Comparison of ENCODE assay signal across 12 mouse cellular contexts in the genomic region with DNA sequence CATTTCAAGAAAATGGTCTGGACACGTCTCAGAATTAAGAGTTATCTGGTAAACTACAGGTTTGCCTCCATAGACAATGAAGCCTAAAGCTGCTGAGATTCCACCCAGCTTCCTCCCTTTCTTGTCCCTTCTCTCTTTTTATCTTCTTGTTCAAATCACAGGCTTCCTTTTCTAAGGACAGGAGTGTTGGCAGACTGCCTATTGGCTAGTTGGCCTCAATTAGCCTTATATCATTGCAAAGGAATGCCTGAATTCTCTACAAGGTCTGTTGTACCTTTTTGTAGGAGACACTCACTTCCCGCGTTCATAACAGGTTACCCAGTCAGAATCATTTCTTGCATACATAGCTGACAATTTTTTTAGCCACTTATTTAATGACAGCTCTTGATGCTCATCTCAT. TPM values are rescaled to one million over a fixed set of nuclear protein-coding genes. Genes with fewer than 3 reads are reported as not detected.
DNase-seq lines count a peak whose midpoint lies in the region; ATAC-seq lines count a peak whose summit lies in the region.
"Had no signal": no experiment of that assay in that cellular context is flagged by ENCODE, and none has a peak within 500 bp of the region (broad histone marks: within the 10 kb centered on the region; RNA-seq: fewer than 3 reads in every experiment).

No protein-coding gene starts in this region.

- H3K4me1 ChIP-seq in heart, embryonic 10.5 days: peaks cover 44% of the 10 kb centered on the region
- H3K4me1 ChIP-seq in neural tube, embryonic 13.5 days (replicated peaks): peaks cover 59% of the 10 kb centered on the region
- H3K4me1 ChIP-seq in neural tube, embryonic 15.5 days: peaks cover 34% of the 10 kb centered on the region
- H3K4me1 ChIP-seq in heart, embryonic 12.5 days (replicated peaks): peaks cover 60% of the 10 kb centered on the region

- H3K27me3 ChIP-seq in heart, embryonic 10.5 days (ENCODE audit: insufficient read depth, poor library complexity, severe bottlenecking): no peaks in the 10 kb centered on the region
- no peaks in the 10 kb centered on the region for H3K27me3 ChIP-seq in neural tube, embryonic 13.5 days
- no peaks in the 10 kb centered on the region for H3K27me3 ChIP-seq in neural tube, embryonic 15.5 days (replicated peaks)
- H3K27me3 ChIP-seq in heart, embryonic 12.5 days (replicated peaks): no peaks in the 10 kb centered on the region
- H3K27me3 ChIP-seq: liver, embryonic 13.5 days had no signal

- H3K4me3 ChIP-seq in heart, embryonic 10.5 days: no peak overlapping the region
- no peak overlapping the region for H3K4me3 ChIP-seq in neural tube, embryonic 13.5 days
- H3K4me3 ChIP-seq in neural tube, embryonic 15.5 days (replicated peaks): no peak overlapping the region
- H3K4me3 ChIP-seq in heart, embryonic 12.5 days: no peak overlapping the region
- H3K4me3 ChIP-seq: liver, embryonic 13.5 days had no signal

- DNase-seq in heart, adult 11 months: peak; percentile 91
- no peak for DNase-seq in heart, embryonic 10.5 days (ENCODE audit: low spot score)
- peak; percentile 65 for DNase-seq in lung, postnatal 36 days
- DNase-seq in urinary bladder, postnatal 4 days (ENCODE audit: low spot score in 2 of 2): no peak
- DNase-seq: cerebellum, adult 8-10 months; liver, embryonic 13.5 days; right cerebral cortex, postnatal 25 days had no signal

- 61% methylated on average over 3 of the region's 3 CpGs for WGBS in heart, embryonic 10.5 days
- WGBS in neural tube, embryonic 13.5 days: 88% methylated on average over 3 of the region's 3 CpGs
- 82% methylated on average over 3 of the region's 3 CpGs for WGBS in neural tube, embryonic 15.5 days
- 33% methylated on average over 3 of the region's 3 CpGs for WGBS in heart, embryonic 12.5 days

- no peak overlapping the region for H3K27ac ChIP-seq in heart, embryonic 10.5 days
- H3K27ac ChIP-seq in neural tube, embryonic 13.5 days (replicated peaks): 0 out of 2 replicates have a peak overlapping the region, but pooled peaks have one; percentile 14
- no peak overlapping the region for H3K27ac ChIP-seq in neural tube, embryonic 15.5 days (replicated peaks)
- H3K27ac ChIP-seq in heart, embryonic 12.5 days (ENCODE audit: poor library complexity, severe bottlenecking): peak overlapping the region; percentile 38; the same call in 1 of the 2 replicates
- H3K27ac ChIP-seq: liver, embryonic 13.5 days had no signal

- no peak for ATAC-seq in neural tube, embryonic 13.5 days (ENCODE audit: low read depth)
- ATAC-seq in neural tube, embryonic 15.5 days (ENCODE audit: low FRiP score): no peak
- no peak for ATAC-seq in heart, embryonic 12.5 days (ENCODE audit: insufficient number of reproducible peaks, low FRiP score)
- ATAC-seq in megakaryocyte-erythroid progenitor cell, adult 5-6 weeks (replicated peaks; ENCODE audit: low FRiP score, low TSS enrichment, poor library complexity, severe bottlenecking): no peak
- ATAC-seq: intestine, embryonic 16.5 days had no signal

- H3K9ac ChIP-seq in neural tube, embryonic 13.5 days: no peak overlapping the region
- H3K9ac ChIP-seq in neural tube, embryonic 15.5 days (replicated peaks): no peak overlapping the region
- H3K9ac ChIP-seq in heart, embryonic 12.5 days: no peak overlapping the region
- H3K9ac ChIP-seq: liver, embryonic 13.5 days had no signal

- peaks cover 10% of the 10 kb centered on the region for H3K36me3 ChIP-seq in heart, embryonic 10.5 days
- peaks cover 14% of the 10 kb centered on the region for H3K36me3 ChIP-seq in neural tube, embryonic 13.5 days
- H3K36me3 ChIP-seq in neural tube, embryonic 15.5 days: no peaks in the 10 kb centered on the region
- peaks cover 2% of the 10 kb centered on the region; the same call in 1 of the 2 replicates for H3K36me3 ChIP-seq in heart, embryonic 12.5 days
- H3K36me3 ChIP-seq: liver, embryonic 13.5 days had no signal

- H3K9me3 ChIP-seq in heart, embryonic 10.5 days: no peaks in the 10 kb centered on the region
- H3K9me3 ChIP-seq in neural tube, embryonic 13.5 days: no peaks in the 10 kb centered on the region
- H3K9me3 ChIP-seq in neural tube, embryonic 15.5 days (replicated peaks): no peaks in the 10 kb centered on the region
- H3K9me3 ChIP-seq in heart, embryonic 12.5 days (replicated peaks): no peaks in the 10 kb centered on the region
- H3K9me3 ChIP-seq: liver, embryonic 13.5 days had no signal

- H3K4me2 ChIP-seq in neural tube, embryonic 13.5 days: no peak overlapping the region
- H3K4me2 ChIP-seq in neural tube, embryonic 15.5 days: no peak overlapping the region
- no peak overlapping the region for H3K4me2 ChIP-seq in heart, embryonic 12.5 days
- H3K4me2 ChIP-seq: liver, embryonic 13.5 days had no signal

RNA-seq across cellular contexts. Expression of gene Zfp462, which starts 56.5 kb away (rescaled TPM):
- polyA plus RNA-seq in heart, embryonic 10.5 days (2016; fragmentation: Nextera tagmentation; extraction: Ambion mirVana): 4.0 and 5.7 TPM in 2 replicates
- polyA plus RNA-seq in neural tube, embryonic 13.5 days (2015; fragmentation: Nextera tagmentation; extraction: Ambion mirVana): 15.3 and 18.2 TPM in 2 replicates
- 8.2 and 9.2 TPM in 2 replicates for polyA plus RNA-seq in neural tube, embryonic 15.5 days (2015; fragmentation: Nextera tagmentation; extraction: Ambion mirVana)
- 3.1 and 3.6 TPM in 2 replicates for polyA plus RNA-seq in heart, embryonic 12.5 days (2016; fragmentation: Nextera tagmentation; extraction: Ambion mirVana)
- 1.0 TPM in 1 of 2 replicates, not detected in the other for total RNA-seq in megakaryocyte-erythroid progenitor cell, adult 5-6 weeks (2014; fragmentation: Nextera tagmentation)
- total RNA-seq in megakaryocyte-erythroid progenitor cell, adult 5-6 weeks (2017): 0.57 and 0.99 TPM in 2 replicates

Comparison
In these comparisons a context has a peak if more than half of its experiments do, and no peak if none do; other contexts are left out.
1. DNase-seq: peak in heart, adult 11 months (single experiment) and lung, postnatal 36 days (single experiment); none in heart, embryonic 10.5 days (single experiment) and urinary bladder, postnatal 4 days (0 of 2).
2. H3K27ac ChIP-seq: peak in neural tube, embryonic 13.5 days (single experiment) and heart, embryonic 12.5 days (single experiment); none in heart, embryonic 10.5 days (single experiment) and neural tube, embryonic 15.5 days (single experiment).